In genomic region chr5:17299846-17300245, GRCm38 (mm10) we compare ENCODE assay signal across 36 mouse cellular contexts.
DNase-seq lines count a peak whose midpoint lies in the region; ATAC-seq and TF ChIP-seq lines count a peak whose summit lies in the region.
"Had no signal": no experiment of that assay in that cellular context is flagged by ENCODE, and none has a peak within 500 bp of the region (broad histone marks: within the 10 kb centered on the region; RNA-seq: fewer than 3 reads in every experiment).

No protein-coding gene starts in this region.

- H3K36me3 ChIP-seq in hindbrain, embryonic 11.5 days (ENCODE audit: control insufficient read depth, insufficient read depth, low read length), result no peaks in the 10 kb centered on the region
- H3K36me3 ChIP-seq: embryonic facial prominence, embryonic 13.5 days; heart, embryonic 10.5 days; heart, embryonic 15.5 days; hindbrain, embryonic 12.5 days; limb, embryonic 13.5 days had no signal

- no peak for TF ChIP-seq POLR2A in olfactory bulb, adult 2 months (IDR thresholded peaks at IDR 0.05; ENCODE audit: insufficient read depth, low read depth, low read length)

- no peak for TF ChIP-seq CTCF in olfactory bulb, adult 2 months (IDR thresholded peaks at IDR 0.05; ENCODE audit: insufficient read depth, low read depth, low read length)

- H3K27me3 ChIP-seq in hindbrain, embryonic 11.5 days (ENCODE audit: control insufficient read depth, insufficient read depth, low read length), result no peaks in the 10 kb centered on the region
- H3K27me3 ChIP-seq: embryonic facial prominence, embryonic 13.5 days; forebrain, embryonic 13.5 days; heart, embryonic 15.5 days; hindbrain, embryonic 12.5 days; limb, embryonic 13.5 days had no signal

- H3K4me1 ChIP-seq in olfactory bulb, adult 2 months (ENCODE audit: control insufficient read depth, insufficient read depth, low read length), result no peaks in the 10 kb centered on the region
- no peaks in the 10 kb centered on the region for H3K4me1 ChIP-seq in hindbrain, embryonic 11.5 days (replicated peaks; ENCODE audit: control insufficient read depth, insufficient read depth, low read length)
- H3K4me1 ChIP-seq: embryonic facial prominence, embryonic 13.5 days; heart, embryonic 10.5 days; heart, embryonic 15.5 days; hindbrain, embryonic 12.5 days; limb, embryonic 13.5 days had no signal

- H3K9me3 ChIP-seq in hindbrain, embryonic 11.5 days (ENCODE audit: control insufficient read depth, low read length), result no peaks in the 10 kb centered on the region
- H3K9me3 ChIP-seq: embryonic facial prominence, embryonic 13.5 days; forebrain, embryonic 13.5 days; heart, embryonic 10.5 days; heart, embryonic 15.5 days; hindbrain, embryonic 12.5 days; limb, embryonic 13.5 days had no signal

- H3K4me3 ChIP-seq in olfactory bulb, adult 2 months (ENCODE audit: insufficient read depth, low read depth, low read length), result no peak overlapping the region
- H3K4me3 ChIP-seq in hindbrain, embryonic 11.5 days (ENCODE audit: low read depth, low read length), result no peak overlapping the region
- H3K4me3 ChIP-seq: embryonic facial prominence, embryonic 13.5 days; erythroblast, embryonic 14.5 days; forebrain, embryonic 13.5 days; heart, embryonic 10.5 days; heart, embryonic 15.5 days; hindbrain, embryonic 12.5 days; left cerebral cortex, adult 2 months; limb, embryonic 13.5 days had no signal

- H3K27ac ChIP-seq in olfactory bulb, adult 2 months (ENCODE audit: insufficient read depth, low read depth, low read length), result 0 out of 2 replicates have a peak overlapping the region, but pooled peaks have one; percentile 37
- H3K27ac ChIP-seq in hindbrain, embryonic 11.5 days (ENCODE audit: low read depth, low read length), result no peak overlapping the region
- H3K27ac ChIP-seq: embryonic facial prominence, embryonic 13.5 days; forebrain, embryonic 13.5 days; heart, embryonic 10.5 days; heart, embryonic 15.5 days; hindbrain, embryonic 12.5 days; left cerebral cortex, adult 2 months; limb, embryonic 13.5 days; stomach, postnatal 0 days had no signal

- DNase-seq in frontal cortex, postnatal 10 days (ENCODE audit: low spot score in 2 of 2), result no peak
- DNase-seq in 3T3-L1 (ENCODE audit: low read depth, low spot score), result peak; percentile 55
- DNase-seq in brain, adult 2 months (ENCODE audit: low read depth, low spot score), result peak; percentile 67
- DNase-seq in ovary, postnatal 10 days (ENCODE audit: low spot score), result no peak
- no peak for DNase-seq in hindbrain, embryonic 11.5 days (ENCODE audit: low spot score)
- DNase-seq: adrenal gland, adult 2 months; adrenal gland, postnatal 36 days; B cell, adult 2 months; cerebellum, adult 11 months; cerebellum, adult 9-11 months; embryo, embryonic 11 days; gastrocnemius, postnatal 14 days; heart, adult 11 months; kidney, adult 9 months; kidney, postnatal 10 days; liver, postnatal 0 days; lung, postnatal 36 days; right cerebral cortex, postnatal 4 days; thymus, adult 2 months; thymus, postnatal 36 days had no signal

- peak; percentile 57 for ATAC-seq in frontal cortex, adult (ENCODE audit: low TSS enrichment)
- no peak for ATAC-seq in hindbrain, embryonic 11.5 days (ENCODE audit: low FRiP score)
- ATAC-seq: activated CD4-positive, CD25-positive, alpha-beta regulatory T cell, adult 4 months; forebrain, embryonic 13.5 days; intestine, postnatal 0 days; liver, postnatal 0 days; midbrain, embryonic 16.5 days had no signal

- no peak overlapping the region for H3K9ac ChIP-seq in hindbrain, embryonic 11.5 days (ENCODE audit: low read depth, low read length)
- H3K9ac ChIP-seq: embryonic facial prominence, embryonic 13.5 days; forebrain, embryonic 13.5 days; heart, embryonic 15.5 days; hindbrain, embryonic 12.5 days; limb, embryonic 13.5 days; liver, postnatal 0 days had no signal

- H3K4me2 ChIP-seq in hindbrain, embryonic 11.5 days (replicated peaks; ENCODE audit: low read depth, low read length), result no peak overlapping the region
- H3K4me2 ChIP-seq: embryonic facial prominence, embryonic 13.5 days; forebrain, embryonic 13.5 days; heart, embryonic 15.5 days; hindbrain, embryonic 12.5 days; limb, embryonic 13.5 days; liver, embryonic 11.5 days; midbrain, embryonic 11.5 days had no signal

Comparison
In these comparisons a context has a peak if more than half of its experiments do, and no peak if none do; other contexts are left out.
1. DNase-seq: peak in 3T3-L1 (single experiment) and brain, adult 2 months (single experiment); none in frontal cortex, postnatal 10 days (0 of 2), ovary, postnatal 10 days (single experiment) and hindbrain, embryonic 11.5 days (single experiment).